Mouse (Mus musculus): ENCODE measurements around the gene Zranb2. TPM values are rescaled to one million over a fixed set of nuclear protein-coding genes. Genes with fewer than 3 reads are reported as not detected.

The Zranb2 gene
- total and polyA plus RNA-seq, 3 experiments = 88.0 to 200 (median 98.4) TPM

- H3K27me3 ChIP-seq (ENCODE audit: control insufficient read depth in 1 of 2, insufficient read depth in 2 of 2, low read length in 2 of 2) = no peaks in the 10 kb centered on the region; a peak in 1 of 4 replicates
- no peak overlapping the region for H3K9ac ChIP-seq (ENCODE audit: control insufficient read depth, low read depth, low read length, poor library complexity, severe bottlenecking)
- TF ChIP-seq NRF1 (IDR thresholded peaks at IDR 0.05; ENCODE audit: insufficient read depth, low read depth, low read length, poor library complexity, severe bottlenecking) (no peak), MAZ (IDR thresholded peaks at IDR 0.05; ENCODE audit: low read depth, low read length) (no peak), ELF1 (IDR thresholded peaks at IDR 0.05; ENCODE audit: low read depth, low read length) (no peak), CHD2 (IDR thresholded peaks at IDR 0.05; ENCODE audit: low read length) (no peak), RCOR1 (IDR thresholded peaks at IDR 0.05; ENCODE audit: low read depth, low read length) (no peak), EP300 (IDR thresholded peaks at IDR 0.05; ENCODE audit: low read depth in 1 of 2, low read length in 2 of 2) (peak in 1 of 2 experiments; percentile 77; a peak in 3 of 4 replicates), E2F4 (IDR thresholded peaks at IDR 0.05; ENCODE audit: borderline replicate concordance, low read depth, low read length) (no peak), TBP (IDR thresholded peaks at IDR 0.05; ENCODE audit: low read depth, low read length) (no peak), JUND (IDR thresholded peaks at IDR 0.05; ENCODE audit: low read depth, low read length) (no peak), TAL1 (IDR thresholded peaks at IDR 0.05; ENCODE audit: low read length) (peak; percentile 59), MYC (IDR thresholded peaks at IDR 0.05; ENCODE audit: low read depth, low read length) (no peak), ZMIZ1 (IDR thresholded peaks at IDR 0.05; ENCODE audit: low read depth, low read length) (no peak), GATA1 (IDR thresholded peaks at IDR 0.05; ENCODE audit: low read depth, low read length) (peak; percentile 82), HCFC1 (IDR thresholded peaks at IDR 0.05; ENCODE audit: low read depth, low read length) (no peak), SMC3 (IDR thresholded peaks at IDR 0.05; ENCODE audit: low read depth, low read length) (no peak), TCF12 (IDR thresholded peaks at IDR 0.05; ENCODE audit: low read depth, low read length) (peak; percentile 91), CHD1 (IDR thresholded peaks at IDR 0.05; ENCODE audit: low read depth, low read length) (no peak), ZNF384 (IDR thresholded peaks at IDR 0.05; ENCODE audit: low read depth, low read length) (peak; percentile 72), ZC3H11A (IDR thresholded peaks at IDR 0.05; ENCODE audit: low read depth, low read length) (no peak), ETS1 (IDR thresholded peaks at IDR 0.05; ENCODE audit: low read depth, low read length) (peak; percentile 70), GABPA (IDR thresholded peaks at IDR 0.05; ENCODE audit: low read depth, low read length) (no peak), POLR2A (IDR thresholded peaks at IDR 0.05; ENCODE audit: control insufficient read depth in 1 of 2, insufficient read depth in 1 of 2, low read depth in 1 of 2, low read length in 2 of 2, poor library complexity in 1 of 2) (no peak), ZKSCAN1 (IDR thresholded peaks at IDR 0.05; ENCODE audit: low read depth, low read length) (no peak)
- DNase-seq (ENCODE audit: low read depth, low spot score) = peak; percentile 60
- H3K9me3 ChIP-seq (replicated peaks; ENCODE audit: insufficient read depth, low read length) = no peaks in the 10 kb centered on the region
- H3K4me1 ChIP-seq (ENCODE audit: control insufficient read depth in 1 of 2, insufficient read depth in 2 of 2, low read length in 2 of 2) = peaks cover 2 to 8% of the 10 kb centered on the region in 2 experiments; a peak in 3 of 4 replicates
- no peak overlapping the region for H3K27ac ChIP-seq (ENCODE audit: control insufficient read depth, low read depth, low read length)
- H3K4me3 ChIP-seq (ENCODE audit: control insufficient read depth in 1 of 2, insufficient read depth in 1 of 2, low read depth in 2 of 2, low read length in 2 of 2) = no peak overlapping the region
- H3K79me2 ChIP-seq (ENCODE audit: control insufficient read depth, insufficient read depth, low read length, poor library complexity) = no peaks in the 10 kb centered on the region
- peaks cover 0 to 4% of the 10 kb centered on the region in 2 experiments; a peak in 2 of 4 replicates for H3K36me3 ChIP-seq (ENCODE audit: control insufficient read depth in 1 of 2, insufficient read depth in 2 of 2, low read length in 2 of 2)
Measured at GRCm38 (mm10) chr3:157517992-157518391, 16.0 kb upstream of the Zranb2 start.
